Mouse (Mus musculus) B cell, adult 2 months (primary cell): Measurements from ENCODE around the gene Arhgef15.
"Not testable (repeated sequence)": the region's sequence is repeated elsewhere in the genome, so short reads cannot be mapped to it uniquely, and the experiment has no call there.

Experiments used
- DNase-seq, 2 experiments: peaks; one replicate each; pipeline ENCODE4 v3.0.0; 2022

Arhgef15 gene

DNA sequence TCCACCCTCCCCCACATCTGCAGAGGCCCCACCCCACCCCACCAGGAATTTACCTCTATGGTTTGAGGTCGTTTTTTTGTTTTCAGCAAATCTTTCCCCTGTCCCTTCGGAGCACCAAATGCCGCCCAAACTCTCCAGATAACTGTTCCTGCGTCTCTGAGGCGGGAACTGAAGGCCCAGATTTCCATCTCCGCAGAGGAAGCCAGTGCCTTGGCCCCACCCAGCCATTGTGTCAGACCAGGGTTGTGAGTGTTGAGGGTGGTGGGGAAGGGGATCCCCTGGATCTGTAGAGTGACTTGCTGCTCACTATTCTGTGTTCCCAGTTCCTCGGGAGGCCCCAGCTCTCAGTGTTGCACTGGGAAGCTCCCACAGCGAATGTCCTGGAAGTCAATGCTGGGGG, at the start of gene Arhgef15:
Arhgef15 (minus strand) TSS at position 173 of the 400 bp plus-strand sequence.
- DNase-seq = no peak

- not testable (repeated sequence) for DNase-seq
Observed at GRCm38 (mm10) chr11:69006575-69006974, 49.3 kb upstream of the Arhgef15 start.

- DNase-seq = no peak
Observed at GRCm38 (mm10) chr11:69005193-69005592, 47.9 kb upstream of the Arhgef15 start.

GRCm38 (mm10) chr11:69003592-69003991, 46.3 kb upstream of the Arhgef15 start:
- no peak for DNase-seq

GRCm38 (mm10) chr11:69002782-69003181, 45.5 kb upstream of the Arhgef15 start:
- not testable (repeated sequence) for DNase-seq

GRCm38 (mm10) chr11:68997080-68997479, 39.8 kb upstream of the Arhgef15 start:
- no peak for DNase-seq

DNA sequence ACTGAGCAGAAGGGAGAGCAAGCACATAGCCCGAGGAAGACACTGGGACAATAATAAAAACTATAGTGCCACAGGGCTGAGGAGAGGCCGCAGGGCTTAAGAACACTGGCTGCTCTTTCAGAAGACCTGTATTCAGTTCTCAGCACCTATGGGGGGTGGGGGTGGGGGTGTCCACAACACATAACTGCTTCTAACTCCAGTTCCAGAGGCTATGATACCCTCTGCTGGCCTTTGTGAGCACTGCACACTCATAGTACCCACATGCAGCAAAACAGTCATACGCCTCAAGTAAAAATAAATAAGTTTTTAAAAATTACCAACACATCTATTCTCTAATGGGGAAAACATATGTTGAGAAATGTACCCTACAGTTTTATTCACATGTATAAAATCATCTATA, 37.1 kb upstream of the Arhgef15 start:
- peak in 1 of 2 experiments; percentile 18 for DNase-seq

DNA sequence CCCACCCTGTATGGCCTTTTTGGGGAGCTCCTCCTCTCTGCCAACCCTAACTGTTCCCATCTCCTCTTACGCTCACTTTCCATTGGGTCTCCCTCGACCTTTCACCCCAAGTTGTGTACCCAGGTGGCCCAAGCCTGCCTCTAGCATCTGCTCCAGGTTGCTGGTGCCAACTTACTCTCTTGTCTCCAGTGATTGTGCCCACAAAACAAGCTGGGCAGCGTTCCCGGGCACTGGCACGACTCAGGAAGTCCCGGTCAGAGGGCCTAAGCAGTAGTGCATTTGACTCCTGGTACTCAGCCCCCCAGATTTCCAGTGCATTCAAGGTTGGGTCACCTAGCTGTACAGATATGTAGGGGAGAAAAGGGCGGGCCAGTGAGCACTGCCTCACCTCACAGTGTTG, 35.8 kb upstream of the Arhgef15 start:
- no peak for DNase-seq

GRCm38 (mm10) chr11:68988341-68988740, 31.1 kb upstream of the Arhgef15 start:
- DNase-seq = no peak

- no peak for DNase-seq
Observed at GRCm38 (mm10) chr11:68987365-68987882, 30.1 kb upstream of the Arhgef15 start.

GRCm38 (mm10) chr11:68982639-68983369, 25.5 kb upstream of the Arhgef15 start:
- DNase-seq = peak; percentile 79 to 80

DNA sequence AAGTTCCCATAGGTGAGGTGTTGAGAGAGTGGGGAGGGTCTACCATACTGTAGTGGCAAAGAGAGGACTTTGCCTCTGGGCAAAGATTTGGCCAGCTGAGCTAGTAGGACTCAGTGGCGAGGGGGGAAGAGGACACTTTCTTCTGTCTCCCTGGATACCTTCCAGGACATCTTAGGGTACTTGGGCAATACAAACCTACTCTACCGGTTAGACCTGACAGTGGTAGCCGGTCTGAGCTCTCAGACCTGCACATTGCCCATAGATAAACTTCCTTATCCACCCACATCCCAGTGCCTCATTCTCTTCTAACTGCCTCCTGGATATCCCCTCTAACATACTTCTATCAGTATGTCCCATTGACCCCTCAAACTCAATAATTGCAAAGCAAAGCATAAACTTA, 23.6 kb upstream of the Arhgef15 start:
- DNase-seq = no peak

DNA sequence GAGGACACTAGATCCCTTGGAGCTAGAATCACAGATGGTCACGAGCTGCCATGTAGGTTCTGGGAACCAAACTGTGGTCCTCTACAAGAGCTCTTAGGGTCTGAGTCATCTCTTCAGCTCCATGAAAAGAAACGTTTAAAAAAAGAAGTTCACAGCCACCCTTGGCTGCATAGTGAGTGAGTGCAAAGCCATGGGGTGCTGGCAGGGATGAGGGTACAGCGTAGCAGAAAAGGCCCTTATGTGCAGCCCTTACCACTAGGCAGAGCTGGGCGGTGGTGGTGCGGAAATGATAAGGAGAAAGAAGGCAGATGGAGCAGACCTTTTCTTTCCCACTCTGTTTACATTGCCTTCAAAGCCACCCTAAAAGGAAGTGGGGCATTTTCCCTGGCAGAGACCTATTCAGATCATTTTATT, 22.0 kb upstream of the Arhgef15 start:
- no peak for DNase-seq

DNA sequence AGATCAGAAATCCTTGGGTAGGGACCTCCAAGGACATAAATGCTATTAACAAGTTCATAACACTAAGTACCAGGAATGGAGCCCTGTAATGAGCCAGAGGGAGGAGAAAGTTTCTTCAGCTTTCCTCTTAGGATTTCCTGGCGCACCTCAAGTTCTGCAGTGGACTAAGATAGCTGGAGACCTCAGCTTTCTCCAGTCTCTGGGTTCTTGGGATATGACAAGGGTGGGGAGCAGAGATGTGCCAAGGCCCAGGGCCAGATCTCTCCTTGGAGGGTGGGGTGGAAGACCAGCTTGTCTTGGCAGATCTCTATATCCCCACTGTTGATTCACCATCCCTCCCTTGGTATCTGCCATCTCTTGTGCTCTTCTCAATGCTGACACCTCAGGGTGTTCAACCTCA, 18.3 kb upstream of the Arhgef15 start:
- no peak for DNase-seq

DNA sequence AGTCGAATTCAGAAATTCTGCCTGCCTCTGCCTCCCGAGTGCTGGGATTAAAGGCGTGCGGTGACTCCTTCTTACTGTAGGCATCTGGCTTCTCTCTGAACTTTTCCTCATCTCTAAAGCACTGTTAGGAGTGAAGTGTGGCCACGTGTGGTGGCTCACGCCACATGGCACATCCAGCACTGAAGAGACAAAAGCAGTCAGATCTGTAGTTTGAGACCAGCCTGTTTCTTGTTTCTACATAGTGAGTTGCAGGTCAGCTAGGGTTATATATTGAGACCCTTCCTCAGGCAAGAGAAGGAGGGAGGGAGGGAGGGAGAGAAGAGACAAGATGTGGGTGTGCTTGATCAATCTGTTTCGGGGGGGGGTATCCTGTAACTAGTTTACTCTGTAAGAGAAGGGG, 17.8 kb upstream of the Arhgef15 start, which contains the start of gene Rangrf:
Rangrf (minus strand) TSS at position 101 of the 400 bp plus-strand sequence.
- no peak for DNase-seq

DNA sequence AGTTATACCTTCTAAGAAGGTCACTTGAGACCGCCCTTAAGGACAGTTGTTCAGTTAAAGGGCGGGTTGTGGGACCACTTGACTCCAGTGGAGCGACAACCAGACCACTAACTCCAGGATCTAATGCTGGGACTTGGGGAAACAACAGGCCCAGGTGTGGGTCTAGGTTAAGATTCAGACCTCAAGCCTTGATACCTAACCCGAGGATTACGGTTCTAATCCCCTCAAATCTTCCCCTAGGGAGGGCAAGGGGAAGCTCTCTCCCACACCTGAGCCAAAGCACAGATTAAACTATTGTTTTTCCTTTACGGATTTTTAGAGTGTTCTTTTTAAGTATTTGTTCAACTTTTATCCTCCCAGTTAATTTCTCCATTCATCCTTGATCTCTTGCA, 16.8 kb upstream of the Arhgef15 start:
- DNase-seq = no peak

DNA sequence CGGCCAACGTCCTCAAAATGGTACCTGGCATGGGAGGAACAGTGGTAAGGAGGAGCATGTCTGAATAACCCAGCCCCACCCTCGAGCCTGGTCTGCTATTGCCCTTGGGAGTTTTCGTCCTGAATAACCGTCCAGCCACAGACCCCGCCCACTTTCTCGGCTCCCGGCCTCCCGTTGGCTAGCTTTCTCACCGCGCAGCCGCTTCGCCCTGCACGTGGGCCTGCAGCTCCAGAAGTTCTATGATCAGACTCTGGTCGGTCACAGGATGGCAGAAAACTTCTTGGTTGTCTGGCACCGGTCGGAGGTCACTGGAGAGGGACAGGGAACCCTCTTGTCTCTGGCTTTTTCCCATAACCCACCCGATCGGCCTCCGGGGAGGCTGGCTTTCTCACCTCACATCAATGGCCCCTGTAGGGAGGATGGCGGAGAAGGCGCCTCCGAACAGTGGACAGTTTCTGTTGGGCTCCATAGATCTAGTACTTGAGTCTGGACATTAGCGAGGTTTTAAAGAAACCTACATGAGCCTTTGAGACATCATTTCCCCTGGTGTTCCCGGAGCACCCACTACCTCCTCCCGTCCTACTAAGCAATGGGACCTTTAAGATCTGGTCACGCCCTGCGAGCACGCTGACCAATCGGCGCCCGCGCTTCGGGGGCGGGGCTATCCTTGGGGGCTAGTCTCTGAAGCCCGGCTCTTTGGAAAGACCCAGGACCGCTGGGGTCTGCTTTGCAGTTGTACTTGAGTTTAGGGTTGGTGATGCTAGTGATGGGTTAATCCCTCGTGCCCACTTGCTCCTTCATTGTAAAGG, 16.2 kb upstream of the Arhgef15 start:
- DNase-seq = peak; percentile 71 to 75

- no peak for DNase-seq
Observed at GRCm38 (mm10) chr11:68970232-68970631, 13.0 kb upstream of the Arhgef15 start.

GRCm38 (mm10) chr11:68968752-68969151, 11.5 kb upstream of the Arhgef15 start:
- DNase-seq = no peak

DNA sequence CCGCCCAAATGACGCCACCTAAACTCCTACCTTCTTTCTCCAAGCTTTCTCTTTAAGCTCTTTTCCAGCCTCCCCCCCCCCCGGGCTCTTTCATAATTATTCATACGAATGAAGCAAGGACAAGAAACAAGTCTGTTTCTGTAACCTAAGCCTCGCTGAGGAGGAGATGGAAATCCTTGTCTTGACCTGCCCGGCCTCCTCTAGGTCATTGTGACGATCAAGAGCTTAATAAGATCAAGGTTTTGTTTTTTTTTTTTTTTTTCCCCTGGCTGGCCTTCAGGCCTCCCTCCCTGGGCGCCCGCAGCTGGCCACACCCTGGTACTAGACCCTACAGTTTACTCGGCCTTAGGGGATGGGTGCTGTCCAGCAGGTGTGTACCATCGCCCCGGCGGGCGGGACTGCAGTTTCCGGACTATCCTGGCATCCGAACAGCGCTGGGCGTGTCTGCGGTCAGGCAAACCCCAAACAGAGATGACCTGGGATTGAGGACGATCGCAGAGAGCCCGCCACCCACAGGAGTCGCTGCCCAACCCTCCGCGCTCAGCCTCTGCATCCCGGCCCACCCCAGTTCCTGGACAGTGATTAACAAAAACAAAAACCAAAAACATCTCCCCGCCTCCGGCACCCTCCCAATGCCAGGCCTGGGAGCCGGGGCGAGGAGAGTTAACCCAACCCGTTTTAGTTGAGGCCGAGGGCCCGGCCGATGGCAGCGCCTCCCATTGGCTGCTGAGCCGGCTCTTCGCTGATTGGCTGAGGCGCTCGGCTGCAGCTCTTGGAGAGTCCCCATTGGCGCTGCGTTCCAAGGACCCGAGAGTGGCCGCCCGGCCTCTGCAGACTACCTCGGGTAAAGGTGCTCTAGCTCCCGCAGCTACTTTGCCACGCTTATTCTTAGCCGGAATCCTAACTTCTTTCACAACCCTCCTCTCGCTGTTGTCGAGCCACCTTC, 10.3 kb upstream of the Arhgef15 start, which contains the start of gene Slc25a35:
Slc25a35 (plus strand) TSS at position 795 of the 946 bp plus-strand sequence.
- DNase-seq = peak; percentile 78 to 81

DNA sequence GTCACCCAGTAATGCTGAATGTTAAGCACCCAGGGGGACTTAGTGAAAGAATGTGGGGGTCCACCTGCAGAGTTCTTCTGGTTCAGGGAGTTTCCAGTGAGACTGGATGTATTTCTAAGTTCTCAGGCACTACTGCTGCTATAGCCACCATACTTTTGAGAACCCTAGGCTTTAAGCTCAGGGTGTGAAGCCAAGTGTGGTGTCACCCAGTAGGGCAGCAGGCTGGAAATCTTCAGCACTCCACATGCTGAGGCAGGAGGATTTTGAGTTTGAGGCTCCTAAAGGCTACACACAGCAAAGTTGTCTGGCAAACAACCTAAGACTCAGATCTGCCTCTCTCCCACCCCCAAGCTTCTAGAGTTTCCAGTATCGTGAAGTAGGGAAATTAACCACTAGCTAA, 9.3 kb upstream of the Arhgef15 start:
- no peak for DNase-seq

DNA sequence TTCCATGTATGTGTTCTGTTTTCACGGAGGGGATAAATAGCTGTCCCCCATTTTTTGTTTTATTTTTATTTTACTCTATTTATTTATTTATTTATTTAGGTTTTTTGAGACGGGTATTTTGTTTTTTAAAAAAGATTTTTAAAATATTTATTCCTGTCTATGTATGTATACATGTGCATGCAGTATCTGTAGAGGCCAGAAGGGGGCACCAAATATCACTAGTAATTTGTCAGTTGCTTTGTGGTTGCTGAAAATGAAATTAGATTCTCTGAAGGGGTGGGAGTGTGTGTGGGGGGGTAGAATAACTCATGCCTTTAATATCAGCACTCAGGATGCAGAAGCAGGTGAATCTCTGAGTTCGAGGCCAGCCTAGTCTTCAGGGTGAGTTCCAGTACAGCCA, 8.6 kb upstream of the Arhgef15 start:
- peak; percentile 86 to 90 for DNase-seq

DNA sequence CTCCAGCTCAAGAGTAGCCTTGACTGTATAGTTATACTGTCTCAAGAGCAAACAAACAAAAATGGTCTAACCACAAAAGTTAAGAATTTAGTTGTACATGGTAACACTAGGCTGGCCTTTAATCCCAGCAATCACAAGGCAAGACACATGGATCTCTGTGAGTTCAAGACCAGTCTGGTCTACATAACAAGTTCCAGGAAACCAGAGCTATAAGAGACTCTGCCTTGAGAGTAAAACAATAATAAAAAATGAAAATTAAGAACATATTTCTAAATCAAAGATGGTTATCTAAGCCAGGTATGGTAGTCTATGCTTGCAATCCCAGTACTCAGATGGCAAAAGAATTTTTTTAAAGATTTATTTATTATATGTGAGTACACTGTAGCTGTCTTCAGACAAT, 7.8 kb upstream of the Arhgef15 start:
- DNase-seq = no peak
